Mouse (Mus musculus) embryonic fibroblast, embryonic 13.5 days (primary cell): Measurements from ENCODE around the gene Cntnap2.

Source experiments
- CTCF ChIP-seq: IDR thresholded peaks from 2 replicates; pipeline ENCODE4 v1.5.1; 2011; ENCODE audit warnings: mild to moderate bottlenecking, control low read depth, low read length, moderate library complexity, borderline replicate concordance; ENCODE audit not compliant: insufficient read depth
- POLR2A ChIP-seq: IDR thresholded peaks from 2 replicates; pipeline ENCODE4 v1.6.1; 2011; ENCODE audit warnings: low read depth, mild to moderate bottlenecking, control low read depth, low read length, moderate library complexity

DNA sequence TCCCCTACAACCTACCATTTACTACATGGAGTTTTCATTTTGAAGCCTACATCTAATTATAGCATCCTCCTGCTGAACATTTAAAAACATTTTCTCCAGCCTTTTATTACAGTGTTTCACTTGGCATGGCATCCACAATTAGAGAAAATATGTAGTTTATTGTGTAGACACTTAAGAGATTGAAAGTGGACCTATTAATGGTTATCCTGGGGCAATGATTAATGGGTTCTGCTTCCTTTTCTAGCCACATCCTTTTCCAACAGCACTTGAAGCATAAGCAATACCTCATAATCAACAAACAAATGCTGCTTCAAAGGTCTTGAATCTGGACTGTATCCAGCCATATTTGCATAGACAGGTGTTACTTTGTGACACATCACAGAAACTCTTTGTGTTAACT lies 1360.7 kb downstream of the Cntnap2 start:
- no peak for TF ChIP-seq CTCF
- no peak for TF ChIP-seq POLR2A
